Comparison of ENCODE assay signal across 19 mouse cellular contexts in genomic region chr5:88645405-88645804, GRCm38 (mm10). TPM values are rescaled to one million over a fixed set of nuclear protein-coding genes. Genes with fewer than 3 reads are reported as not detected.
DNase-seq lines count a peak whose midpoint lies in the region; ATAC-seq and TF ChIP-seq lines count a peak whose summit lies in the region.
"Had no signal": no experiment of that assay in that cellular context is flagged by ENCODE, and none has a peak within 500 bp of the region (broad histone marks: within the 10 kb centered on the region; RNA-seq: fewer than 3 reads in every experiment).

No protein-coding gene starts in this region.

- WGBS in kidney, embryonic 14.5 days: 57% methylated on average over 5 of the region's 5 CpGs
- WGBS in kidney, adult 2 months: 23% methylated on average over 5 of the region's 5 CpGs
- 49% methylated on average over 5 of the region's 5 CpGs for WGBS in kidney, embryonic 15.5 days

- no peak overlapping the region for H3K4me2 ChIP-seq in kidney, embryonic 14.5 days (replicated peaks; ENCODE audit: low read depth, low read length)
- no peak overlapping the region for H3K4me2 ChIP-seq in kidney, embryonic 15.5 days
- H3K4me2 ChIP-seq: forebrain, embryonic 13.5 days; heart, embryonic 12.5 days; hindbrain, embryonic 15.5 days had no signal

- no peak overlapping the region for H3K9ac ChIP-seq in kidney, embryonic 14.5 days (ENCODE audit: low read depth, low read length)
- H3K9ac ChIP-seq in kidney, embryonic 15.5 days: no peak overlapping the region
- H3K9ac ChIP-seq: forebrain, embryonic 13.5 days; forebrain, postnatal 0 days; heart, embryonic 12.5 days; hindbrain, embryonic 15.5 days had no signal

- no peak for TF ChIP-seq CTCF in kidney, adult 2 months (conservative IDR thresholded peaks at IDR 0.05; ENCODE audit: insufficient read depth, insufficient read length, low read depth, low read length)

- H3K36me3 ChIP-seq in kidney, embryonic 14.5 days (ENCODE audit: control insufficient read depth, insufficient read depth, low read length): peaks cover 56% of the 10 kb centered on the region
- peaks cover 7% of the 10 kb centered on the region for H3K36me3 ChIP-seq in kidney, adult 2 months (ENCODE audit: control insufficient read depth, insufficient read depth, low read length)
- H3K36me3 ChIP-seq in kidney, embryonic 15.5 days: peaks cover 87% of the 10 kb centered on the region

- H3K27me3 ChIP-seq in kidney, embryonic 14.5 days (ENCODE audit: control insufficient read depth, insufficient read depth, low read length): no peaks in the 10 kb centered on the region
- no peaks in the 10 kb centered on the region for H3K27me3 ChIP-seq in kidney, adult 2 months (replicated peaks; ENCODE audit: control insufficient read depth, insufficient read depth, low read length)
- H3K27me3 ChIP-seq in kidney, embryonic 15.5 days: no peaks in the 10 kb centered on the region
- H3K27me3 ChIP-seq: CH12.LX; forebrain, embryonic 13.5 days; heart, embryonic 12.5 days; hindbrain, embryonic 15.5 days had no signal

- no peak for TF ChIP-seq POLR2A in kidney, adult 2 months (IDR thresholded peaks at IDR 0.05; ENCODE audit: low read depth, low read length)

- peak; percentile 23 for DNase-seq in kidney, adult 18-20 months
- peak; percentile 89 for DNase-seq in kidney, adult 2 months
- DNase-seq in kidney, postnatal 14 days: peak; percentile 63
- DNase-seq in gastrocnemius, postnatal 10 days: no peak
- no peak for DNase-seq in left cerebral cortex, adult 8-10 months (ENCODE audit: low spot score in 2 of 2)
- DNase-seq in urinary bladder, postnatal 14 days (ENCODE audit: low spot score): no peak
- DNase-seq: adrenal gland, adult 2 months; adrenal gland, postnatal 25 days; cerebellum, adult 2 months; cerebellum, postnatal 10 days; forebrain, postnatal 0 days; heart, adult 2 months had no signal

- ATAC-seq in kidney, embryonic 14.5 days (ENCODE audit: low FRiP score, low TSS enrichment): no peak
- 0 out of 2 replicates have a peak, but pooled peaks have one; percentile 45 for ATAC-seq in kidney, embryonic 15.5 days (replicated peaks; ENCODE audit: low FRiP score)
- ATAC-seq: forebrain, embryonic 13.5 days; forebrain, postnatal 0 days had no signal

- no peaks in the 10 kb centered on the region for H3K4me1 ChIP-seq in kidney, embryonic 14.5 days (ENCODE audit: control insufficient read depth, insufficient read depth, low read length)
- H3K4me1 ChIP-seq in kidney, adult 2 months (ENCODE audit: control insufficient read depth, insufficient read depth, low read length): peaks cover 13% of the 10 kb centered on the region; the same call in 1 of the 2 replicates
- H3K4me1 ChIP-seq in kidney, embryonic 15.5 days: no peaks in the 10 kb centered on the region
- H3K4me1 ChIP-seq: embryonic facial prominence, embryonic 10.5 days; forebrain, embryonic 13.5 days; hindbrain, embryonic 15.5 days had no signal

- no peaks in the 10 kb centered on the region for H3K9me3 ChIP-seq in kidney, embryonic 14.5 days (ENCODE audit: control insufficient read depth, low read length)
- H3K9me3 ChIP-seq in kidney, embryonic 15.5 days (replicated peaks): no peaks in the 10 kb centered on the region
- H3K9me3 ChIP-seq: embryonic facial prominence, embryonic 10.5 days; forebrain, embryonic 13.5 days; heart, embryonic 12.5 days; hindbrain, embryonic 15.5 days had no signal

- H3K4me3 ChIP-seq in kidney, embryonic 14.5 days (ENCODE audit: low read length): no peak overlapping the region
- H3K4me3 ChIP-seq in kidney, adult 2 months (ENCODE audit: insufficient read depth, low read depth, low read length): no peak overlapping the region
- no peak overlapping the region for H3K4me3 ChIP-seq in kidney, embryonic 15.5 days (replicated peaks)
- H3K4me3 ChIP-seq: embryonic facial prominence, embryonic 10.5 days; forebrain, embryonic 13.5 days; heart, adult 2 months; heart, embryonic 12.5 days; hindbrain, embryonic 15.5 days had no signal

- no peak overlapping the region for H3K27ac ChIP-seq in kidney, embryonic 14.5 days (ENCODE audit: low read depth, low read length)
- H3K27ac ChIP-seq in kidney, adult 2 months (ENCODE audit: insufficient read depth, low read depth, low read length): no peak overlapping the region
- no peak overlapping the region for H3K27ac ChIP-seq in kidney, embryonic 15.5 days
- H3K27ac ChIP-seq: embryonic facial prominence, embryonic 10.5 days; forebrain, embryonic 13.5 days; heart, adult 2 months; hindbrain, embryonic 15.5 days had no signal

RNA-seq across cellular contexts. Expression of gene Grsf1, which starts 30.6 kb away (rescaled TPM):
- polyA plus RNA-seq in kidney, embryonic 14.5 days (2014; fragmentation: Nextera tagmentation; extraction: Ambion mirVana): 59.6 and 78.4 TPM in 2 replicates
- 58.4 and 60.7 TPM in 2 replicates for polyA plus RNA-seq in kidney, adult 2 months (2012; rRNA removed)
- polyA plus RNA-seq in kidney, embryonic 15.5 days (2015; fragmentation: Nextera tagmentation; extraction: Ambion mirVana): 57.8 and 61.0 TPM in 2 replicates
- 100 to 1,000 TPM; 111 to 113 TPM for total RNA-seq in gastrocnemius, postnatal 10 days (2021)
- 100 to 1,000 TPM; 101 to 106 (median 103) TPM for total RNA-seq in left cerebral cortex, adult 8-10 months (2022)

Comparison
In these comparisons a context has a peak if more than half of its experiments do, and no peak if none do; other contexts are left out.
1. DNase-seq: peak in kidney, adult 18-20 months (single experiment), kidney, adult 2 months (single experiment) and kidney, postnatal 14 days (single experiment); none in gastrocnemius, postnatal 10 days (single experiment), left cerebral cortex, adult 8-10 months (0 of 2) and urinary bladder, postnatal 14 days (single experiment).